Mouse (Mus musculus) thymus, adult 18-20 months (tissue): ENCODE measurements at regions not wholly inside any gene's neighbourhood (a gene's known extent, or its start where the extent isn't known, plus 50 kb on each side); places are given as distances from the start of the nearest gene placed in this dataset.

Experiments
- DNase-seq, 2 experiments: peaks; one replicate each; pipeline ENCODE4 v3.0.0; 2022; ENCODE audit warnings: mixed read lengths in 2 of 2

GRCm38 (mm10) chr10:120552341-120553096, 76.2 kb upstream of the Hmga2 start:
- DNase-seq, result no peak

- DNase-seq, result no peak
Observed at GRCm38 (mm10) chr10:120551851-120552281, 75.6 kb upstream of the Hmga2 start.

DNA sequence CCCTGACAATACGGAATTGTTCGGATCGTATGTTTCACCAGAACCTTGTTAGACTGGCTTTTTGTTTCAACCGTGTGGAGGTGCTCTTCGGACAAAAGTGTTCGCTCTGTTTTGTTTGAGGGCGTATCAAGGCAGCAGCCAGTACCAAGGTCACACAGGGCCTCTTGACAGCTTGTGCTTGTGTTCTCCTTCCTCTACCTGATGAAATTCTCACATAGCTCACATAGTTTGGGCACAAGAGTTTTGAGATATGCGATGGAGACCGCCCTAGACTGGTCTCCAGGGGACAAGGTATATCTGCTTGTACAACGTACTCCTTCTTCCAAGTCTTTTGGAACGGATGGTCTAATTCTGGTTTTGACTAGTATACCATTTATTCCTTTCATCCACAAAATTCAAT, 70.9 kb upstream of the Hmga2 start:
- no peak for DNase-seq

GRCm38 (mm10) chr10:120541618-120542017, 65.3 kb upstream of the Hmga2 start:
- DNase-seq, result no peak

DNA sequence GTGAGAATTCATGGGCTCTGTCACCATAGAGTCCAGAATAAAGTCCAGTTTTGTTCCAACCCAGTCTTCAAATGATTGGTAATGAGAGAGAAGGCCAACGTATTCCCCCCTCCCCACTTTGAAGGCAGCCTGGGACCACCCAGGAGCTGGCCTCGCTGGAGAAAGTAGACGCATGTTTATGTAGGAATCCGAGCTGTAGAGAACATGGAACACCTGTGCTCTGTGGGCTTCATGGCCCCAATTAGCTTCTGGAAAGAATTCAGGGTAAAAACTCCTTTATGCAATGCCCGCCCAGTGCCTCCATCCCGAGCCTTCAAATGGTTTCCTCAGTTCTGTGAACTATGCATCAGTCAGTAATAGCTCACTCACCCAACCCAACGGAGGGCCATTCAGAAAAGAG, 62.3 kb upstream of the Hmga2 start:
- DNase-seq, result no peak

DNA sequence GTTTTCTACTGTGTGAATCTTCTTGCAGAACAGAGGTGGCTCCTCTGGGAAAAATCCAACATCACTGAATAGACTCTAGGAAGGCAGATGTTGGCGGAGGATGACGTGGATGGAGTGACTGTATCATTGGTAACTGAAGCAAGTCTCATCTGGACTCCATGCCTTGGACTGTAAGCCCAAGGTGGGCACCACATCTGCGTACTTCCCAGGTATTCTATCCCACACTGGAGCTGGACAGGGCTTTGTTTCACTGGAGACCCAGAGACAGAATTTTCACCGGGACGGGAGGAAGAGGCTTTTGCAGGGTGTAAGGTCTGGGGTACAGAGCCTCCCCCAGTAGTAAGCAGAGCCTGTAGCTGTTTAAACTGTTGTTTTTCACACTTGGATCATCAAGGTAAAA, 52.1 kb upstream of the Hmga2 start:
- DNase-seq, result no peak

DNA sequence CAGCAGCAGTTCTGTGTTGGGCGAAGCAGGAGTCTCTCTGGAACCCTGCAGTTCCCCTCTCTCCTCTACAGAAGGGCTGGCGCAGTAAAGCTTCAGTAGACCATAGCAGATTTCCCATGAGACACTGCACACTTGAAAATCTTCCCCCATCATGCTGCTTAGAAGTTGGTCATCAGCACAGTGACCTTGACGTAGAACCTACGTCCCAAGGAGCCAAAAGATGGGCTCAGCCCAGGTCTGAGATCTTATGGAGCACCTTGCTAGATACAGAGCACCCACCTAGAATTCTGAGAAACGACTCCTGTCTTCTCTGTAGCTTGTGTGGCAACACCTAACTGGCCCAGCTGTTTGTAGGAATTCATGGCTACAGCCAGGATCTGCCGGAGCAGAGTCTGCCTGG, 51.7 kb upstream of the Hmga2 start:
- DNase-seq, result no peak

DNA sequence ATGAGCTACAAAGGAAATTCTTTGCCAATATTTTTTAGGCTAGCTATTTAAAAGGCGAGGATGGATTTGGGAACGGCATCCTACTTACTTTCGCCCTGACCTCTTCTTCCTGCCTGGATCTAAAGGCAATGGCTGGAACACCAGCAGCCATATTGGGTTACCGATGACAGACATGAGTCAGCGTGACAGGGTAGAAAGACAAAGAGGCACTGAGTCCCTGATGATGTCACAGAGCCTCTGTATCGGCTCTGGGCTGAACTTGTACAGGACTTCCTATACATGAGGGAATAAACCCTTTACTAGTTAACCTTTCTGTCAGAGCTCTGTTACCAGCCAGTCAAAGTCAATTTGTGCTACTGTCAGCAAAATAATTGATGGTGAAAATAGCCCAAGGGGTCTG, 50.7 kb upstream of the Hmga2 start:
- no peak for DNase-seq
